Mouse (Mus musculus) cortical plate, adult 2 months (tissue): ENCODE data around the gene Anapc7.

ENCODE experiments used
- CTCF ChIP-seq: fragments of 200-500 bp; IDR thresholded peaks from 2 replicates; pipeline ENCODE4 v1.5.1; 2011; ENCODE audit warnings: mild to moderate bottlenecking, control low read depth, low read length; ENCODE audit not compliant: insufficient read depth; ENCODE audit errors: extremely low read depth
- POLR2A ChIP-seq: fragments of 200-500 bp; IDR thresholded peaks from 2 replicates; pipeline ENCODE4 v1.6.1; 2011; ENCODE audit warnings: mild to moderate bottlenecking, low read length, control low read depth; ENCODE audit not compliant: insufficient read depth; ENCODE audit errors: extremely low read depth

GRCm38 (mm10) chr5:122494449-122494848, 73.0 kb downstream of the Anapc7 start:
- TF ChIP-seq CTCF (no peak), POLR2A (no peak)
